Mouse (Mus musculus): Measurements from ENCODE around the gene Defb25.

Defb25 gene

GRCm38 (mm10) chr2:152628066-152628465 lies 5.2 kb upstream of the Defb25 start:
- no peak for DNase-seq (ENCODE audit: extremely low read depth, low read depth)

DNA sequence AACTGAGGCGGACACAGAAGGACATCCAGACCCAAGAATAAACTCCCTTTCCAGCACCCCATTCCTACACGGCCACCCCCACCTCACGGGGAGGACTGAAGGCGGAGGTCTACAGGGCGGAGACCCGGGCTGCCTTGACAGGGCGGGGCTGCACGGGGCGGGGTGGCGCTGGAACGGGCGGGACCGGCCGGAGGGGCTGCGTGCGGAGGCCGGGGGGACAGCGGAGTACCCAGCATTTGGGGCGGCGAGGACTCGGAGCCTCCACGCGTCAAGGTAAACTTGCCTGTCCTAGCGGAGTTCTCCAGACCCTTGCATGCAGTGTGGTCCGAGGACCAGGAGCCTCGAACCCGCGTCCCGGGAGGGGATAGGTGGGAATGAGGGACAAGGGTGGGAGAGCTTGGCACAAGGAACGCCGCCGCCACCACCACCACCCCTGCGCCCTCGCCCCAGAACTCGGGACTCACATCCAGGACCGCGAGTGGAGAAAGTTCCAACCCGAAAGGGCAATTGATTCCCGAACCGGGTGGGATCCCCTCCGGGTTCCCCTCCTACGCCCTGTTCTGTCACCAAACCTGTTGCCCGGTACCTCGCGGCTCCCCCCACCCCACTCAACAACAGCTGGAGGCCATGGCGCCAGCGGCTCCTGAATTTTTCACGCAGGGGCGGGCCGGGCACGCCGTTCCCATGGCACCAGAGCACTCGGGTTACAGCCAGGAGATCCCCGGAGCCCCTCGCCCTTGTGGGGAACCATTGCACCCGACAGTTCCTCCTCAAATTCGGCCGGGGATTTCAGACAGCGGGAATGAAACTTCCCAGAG lies 4.1 kb upstream of the Defb25 start, which contains the start of gene Rem1:
Rem1 (plus strand) TSS at position 178 of the 818 bp plus-strand sequence.
- no peak for DNase-seq (ENCODE audit: extremely low read depth, low read depth)

DNA sequence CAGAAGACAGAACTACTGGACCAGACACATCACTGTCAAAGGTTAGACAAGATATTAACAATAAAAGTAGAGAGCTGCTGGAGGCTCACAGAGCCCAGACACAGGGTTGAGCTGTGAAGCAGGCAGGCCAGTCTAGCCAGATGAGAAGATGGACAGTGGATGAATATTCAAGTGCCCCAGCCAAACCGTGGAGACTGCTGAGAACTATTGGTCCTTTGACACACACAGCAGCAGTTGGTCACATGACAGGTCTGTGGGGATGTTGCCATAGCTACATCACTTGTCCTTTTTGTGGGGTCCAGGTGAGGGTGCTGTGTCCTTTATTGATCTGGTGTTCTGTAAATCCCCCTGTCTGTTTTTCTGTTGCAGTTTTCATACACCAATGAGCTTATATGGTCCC lies 2.4 kb upstream of the Defb25 start:
- DNase-seq (ENCODE audit: extremely low read depth, low read depth), result no peak

DNA sequence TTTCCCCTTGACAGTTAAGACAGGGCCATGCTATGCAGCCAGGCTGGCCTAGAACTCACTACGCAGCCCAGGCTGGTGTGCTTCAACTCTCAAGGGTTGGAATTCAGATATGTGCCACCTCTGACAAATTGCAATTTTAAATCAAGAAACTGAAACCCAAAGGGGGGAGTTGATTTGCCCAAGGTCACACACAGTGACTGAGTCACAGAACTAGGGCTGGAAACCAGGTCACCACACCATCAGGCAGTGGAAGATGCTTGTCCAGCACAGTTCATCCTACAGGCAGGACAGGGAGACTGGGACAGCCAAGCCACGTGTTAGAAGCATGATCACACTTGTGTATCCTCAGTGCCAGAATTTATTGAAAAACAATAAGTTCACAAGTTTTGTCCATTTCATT lies 1.7 kb upstream of the Defb25 start:
- no peak for DNase-seq (ENCODE audit: extremely low read depth, low read depth)

- no peak for DNase-seq (ENCODE audit: extremely low read depth, low read depth)
Measured at GRCm38 (mm10) chr2:152622151-152622550, 702 bp downstream of the Defb25 start.

DNA sequence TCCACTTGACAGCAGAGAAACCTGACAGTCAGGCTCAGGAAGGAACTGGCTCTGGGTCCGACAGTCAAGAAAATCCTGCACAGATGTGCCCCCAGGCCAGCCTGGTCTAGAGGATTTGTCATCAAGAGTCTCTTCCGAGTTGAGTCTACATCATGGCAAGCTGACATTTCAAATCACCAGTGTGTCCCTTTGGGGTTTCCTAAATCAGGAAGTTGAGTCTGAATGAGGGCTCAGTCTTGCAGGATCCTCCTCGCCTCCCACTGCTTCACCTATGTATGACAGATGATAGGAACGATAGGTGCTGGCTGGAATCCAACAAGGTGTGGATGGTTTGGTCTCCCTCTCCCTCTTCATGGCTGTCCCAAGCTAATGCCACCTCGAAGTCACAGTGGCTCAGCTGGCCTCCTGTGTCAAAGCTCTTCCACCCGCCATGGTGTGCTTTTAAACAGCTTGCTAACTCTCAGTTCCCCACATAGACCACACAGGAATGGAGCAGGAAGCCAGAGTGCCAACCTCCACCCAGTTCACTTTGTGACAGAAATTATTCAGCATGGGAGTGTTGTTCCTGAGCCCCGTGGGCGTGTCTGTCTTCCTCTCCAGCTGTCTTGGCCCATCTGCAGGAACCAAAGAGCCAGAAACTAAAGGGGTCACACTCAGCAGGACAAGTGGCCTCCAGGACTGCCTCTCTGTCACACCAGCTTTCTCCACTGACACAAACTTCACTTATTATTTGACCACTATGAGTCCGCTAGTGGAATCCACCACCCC lies 2.3 kb downstream of the Defb25 start:
- DNase-seq (ENCODE audit: extremely low read depth, low read depth), result no peak

GRCm38 (mm10) chr2:152617374-152617773 lies 5.5 kb downstream of the Defb25 start:
- no peak for DNase-seq (ENCODE audit: extremely low read depth, low read depth)

- no peak for DNase-seq (ENCODE audit: extremely low read depth, low read depth)
Measured at GRCm38 (mm10) chr2:152616470-152616869, 6.4 kb downstream of the Defb25 start.

- peak; percentile 59 for DNase-seq (ENCODE audit: extremely low read depth, low read depth)
Measured at GRCm38 (mm10) chr2:152615563-152615962, 7.3 kb downstream of the Defb25 start.

- no peak for DNase-seq (ENCODE audit: extremely low read depth, low read depth)
Measured at GRCm38 (mm10) chr2:152612193-152612592, 10.7 kb downstream of the Defb25 start.

DNA sequence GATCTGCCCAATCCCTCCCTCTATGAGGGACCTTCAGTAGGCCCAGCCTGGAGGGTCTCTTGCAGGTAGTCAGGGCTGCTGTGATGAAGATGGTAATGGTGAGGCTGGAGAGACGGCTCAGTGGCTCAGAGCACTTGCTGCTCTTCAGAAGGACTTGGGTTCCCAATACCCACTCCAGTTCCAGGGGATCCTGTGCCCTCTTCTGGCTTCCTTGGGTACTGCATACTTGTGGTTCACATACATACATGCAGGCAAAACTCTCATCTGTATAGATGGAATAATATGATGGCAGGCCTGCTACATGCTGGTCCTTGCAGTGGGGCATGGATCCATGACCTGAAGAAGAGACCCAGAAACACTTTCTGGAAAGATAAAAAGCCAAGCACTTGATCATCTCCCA lies 14.1 kb downstream of the Defb25 start:
- no peak for DNase-seq (ENCODE audit: extremely low read depth, low read depth)

GRCm38 (mm10) chr2:152607746-152608145 lies 15.1 kb downstream of the Defb25 start:
- no peak for DNase-seq (ENCODE audit: extremely low read depth, low read depth)

- DNase-seq (ENCODE audit: extremely low read depth, low read depth), result no peak
Measured at GRCm38 (mm10) chr2:152604057-152604456, 18.8 kb downstream of the Defb25 start, which contains the start of gene Defb36. Gene Defb36 (plus strand): TSS chr2:152604327.

DNA sequence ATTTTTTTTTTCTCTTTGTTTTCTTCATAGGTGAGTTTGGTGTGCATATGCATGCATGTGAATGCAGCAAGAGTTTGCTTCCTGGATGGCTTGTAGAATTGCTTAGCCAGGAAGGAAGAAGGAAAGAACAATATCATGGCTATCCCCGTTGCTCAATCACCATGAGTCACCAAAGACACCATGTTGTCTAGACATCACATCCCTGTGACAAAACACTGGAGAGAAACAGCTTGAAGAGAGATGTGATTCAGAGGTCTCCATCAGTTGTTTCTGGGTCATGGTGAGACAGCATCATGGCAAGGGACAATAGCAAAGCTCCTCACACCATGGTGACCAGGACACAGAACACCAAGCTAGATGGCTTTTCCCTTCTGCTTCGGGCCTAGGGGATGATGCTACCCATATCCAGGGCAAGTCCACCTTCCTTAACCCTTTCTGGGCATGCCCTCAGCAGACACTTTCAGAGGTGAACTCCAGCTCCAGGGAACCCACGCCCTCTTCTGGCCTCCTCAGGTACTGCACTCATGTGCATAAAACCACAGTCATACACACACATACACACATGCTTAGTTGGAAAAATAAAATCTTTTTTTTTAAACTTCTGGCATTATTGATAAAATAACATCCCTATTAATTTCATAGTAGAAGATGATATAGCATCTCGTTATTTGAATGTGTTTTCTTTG lies 21.4 kb downstream of the Defb25 start:
- no peak for DNase-seq (ENCODE audit: extremely low read depth, low read depth)

DNA sequence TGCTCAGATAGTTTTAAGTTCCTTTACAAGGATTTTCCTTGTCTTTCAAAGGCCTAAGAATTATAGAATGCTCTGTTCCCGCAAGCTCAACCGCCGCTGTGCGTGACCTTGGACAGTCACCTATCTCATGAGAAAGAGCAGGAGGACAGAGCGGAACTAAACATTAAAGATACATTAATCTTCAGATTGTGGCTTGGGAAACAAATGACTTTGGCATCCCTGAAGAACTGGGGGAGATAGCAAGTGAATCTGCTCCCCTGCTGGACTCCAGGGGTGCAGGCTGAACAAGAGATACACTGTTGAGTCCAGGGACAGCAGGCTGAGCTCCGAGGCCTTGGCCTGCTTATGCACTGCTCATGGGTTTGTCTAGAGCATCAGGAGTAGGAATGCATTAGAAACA lies 22.8 kb downstream of the Defb25 start:
- DNase-seq (ENCODE audit: extremely low read depth, low read depth), result no peak

- no peak for DNase-seq (ENCODE audit: extremely low read depth, low read depth)
Measured at GRCm38 (mm10) chr2:152599299-152599698, 23.6 kb downstream of the Defb25 start, which contains the start of gene Defb45. Gene Defb45 (minus strand): TSS chr2:152599399.

- no peak for DNase-seq (ENCODE audit: extremely low read depth, low read depth)
Measured at GRCm38 (mm10) chr2:152589021-152589420, 33.8 kb downstream of the Defb25 start.

- DNase-seq (ENCODE audit: extremely low read depth, low read depth), result no peak
Measured at GRCm38 (mm10) chr2:152588450-152588849, 34.4 kb downstream of the Defb25 start.

DNA sequence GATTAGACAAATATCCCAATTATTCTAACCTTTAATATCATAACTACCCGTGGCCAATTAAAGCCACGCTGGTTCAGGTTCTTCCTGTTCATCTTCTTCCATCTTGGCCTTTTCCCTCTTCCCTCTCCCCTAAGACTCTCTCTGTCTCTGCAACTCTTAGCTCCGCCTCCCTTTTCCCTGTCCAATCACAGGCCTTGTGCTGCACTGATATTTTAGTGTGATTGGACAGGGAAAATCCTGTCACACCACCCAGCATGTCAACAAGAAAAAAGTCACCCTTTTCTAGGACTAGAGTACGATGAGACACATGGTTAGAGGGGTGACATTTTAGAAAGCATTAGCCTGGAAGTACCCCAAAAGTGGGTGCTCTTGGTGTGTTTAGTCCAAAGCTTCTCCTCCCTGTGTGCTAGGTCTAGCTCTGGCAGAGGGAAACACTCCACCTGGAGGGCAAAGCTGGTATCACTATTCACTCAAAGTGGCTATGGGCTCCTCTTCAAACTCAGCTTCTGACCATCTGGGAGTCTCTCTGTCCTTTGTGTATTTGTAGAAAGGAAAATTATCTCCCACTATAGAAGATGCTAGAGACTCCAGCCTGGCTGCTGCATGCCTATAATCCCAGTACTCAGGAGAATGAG lies 35.8 kb downstream of the Defb25 start:
- peak; percentile 39 for DNase-seq (ENCODE audit: extremely low read depth, low read depth)

DNA sequence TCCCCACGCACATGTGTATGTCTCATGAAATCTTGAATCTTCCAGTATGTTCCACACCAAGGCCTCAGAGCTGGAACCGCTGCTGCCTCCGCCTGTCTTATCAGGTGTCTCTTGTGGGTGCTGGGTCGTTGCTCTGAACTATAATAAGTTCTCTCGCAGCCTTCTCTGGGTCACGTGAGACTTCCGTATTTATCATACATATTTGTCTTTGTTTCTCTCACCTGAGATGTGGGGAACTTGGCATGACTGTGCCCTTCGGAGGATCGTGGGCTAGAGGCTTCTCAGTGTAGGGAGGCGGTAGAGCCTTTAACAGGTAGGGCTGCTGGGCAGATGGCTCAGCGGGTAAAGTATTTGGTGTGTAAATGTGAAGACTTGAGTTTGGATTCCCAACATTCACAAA lies 42.2 kb downstream of the Defb25 start:
- no peak for DNase-seq (ENCODE audit: extremely low read depth, low read depth)

GRCm38 (mm10) chr2:152580107-152580506 lies 42.7 kb downstream of the Defb25 start, which contains the start of gene Defb19:
Gene Defb19 (minus strand): TSS chr2:152580312.
- DNase-seq (ENCODE audit: extremely low read depth, low read depth), result no peak

Measured in MEL-GATA-1-ER (cell line).